Mouse (Mus musculus): ENCODE measurements around the gene Htra2. TPM values are rescaled to one million over a fixed set of nuclear protein-coding genes. Genes with fewer than 3 reads are reported as not detected.

Htra2 gene
- polyA plus RNA-seq, 1 experiment = 36.8 TPM

- TF ChIP-seq CTCF (IDR thresholded peaks at IDR 0.05; ENCODE audit: low read depth, low read length) = no peak
- TF ChIP-seq EP300 (IDR thresholded peaks at IDR 0.05; ENCODE audit: insufficient read depth, low read depth, low read length) = no peak
- no peak for TF ChIP-seq POLR2A (IDR thresholded peaks at IDR 0.05; ENCODE audit: insufficient read depth, low read length)
- Histone ChIP-seq H3K9ac (ENCODE audit: low read depth, poor library complexity, severe bottlenecking) (peak overlapping the region; percentile 17; the same call in 1 of the 2 replicates), H3K4me1 (ENCODE audit: control insufficient read depth, insufficient read depth, low read length) (no peaks in the 10 kb centered on the region), H3K36me3 (ENCODE audit: control insufficient read depth, insufficient read depth, low read length, poor library complexity, severe bottlenecking) (no peaks in the 10 kb centered on the region), H3K9me3 (replicated peaks; ENCODE audit: control insufficient read depth, insufficient read depth, low read length, poor library complexity, severe bottlenecking) (no peaks in the 10 kb centered on the region), H3K4me3 (ENCODE audit: low read depth, low read length) (no peak overlapping the region), H3K27me3 (ENCODE audit: control insufficient read depth, insufficient read depth, low read length, poor library complexity, severe bottlenecking) (peaks cover 35% of the 10 kb centered on the region), H3K27ac (ENCODE audit: insufficient read depth, low read length) (no peak overlapping the region)
Observed at GRCm38 (mm10) chr6:83068221-83068620, 13.1 kb upstream of the Htra2 start.

GRCm38 (mm10) chr6:83066441-83066840 lies 11.4 kb upstream of the Htra2 start:
- H3K4me1 ChIP-seq (ENCODE audit: control insufficient read depth, insufficient read depth, low read length) = no peaks in the 10 kb centered on the region
- no peaks in the 10 kb centered on the region for H3K9me3 ChIP-seq (replicated peaks; ENCODE audit: control insufficient read depth, insufficient read depth, low read length, poor library complexity, severe bottlenecking)
- H3K27me3 ChIP-seq (ENCODE audit: control insufficient read depth, insufficient read depth, low read length, poor library complexity, severe bottlenecking) = peaks cover 35% of the 10 kb centered on the region
- no peak overlapping the region for H3K4me3 ChIP-seq (ENCODE audit: low read depth, low read length)
- H3K36me3 ChIP-seq (ENCODE audit: control insufficient read depth, insufficient read depth, low read length, poor library complexity, severe bottlenecking) = no peaks in the 10 kb centered on the region
- no peak overlapping the region for H3K9ac ChIP-seq (ENCODE audit: low read depth, poor library complexity, severe bottlenecking)
- TF ChIP-seq POLR2A (IDR thresholded peaks at IDR 0.05; ENCODE audit: insufficient read depth, low read length) = no peak
- no peak for TF ChIP-seq CTCF (IDR thresholded peaks at IDR 0.05; ENCODE audit: low read depth, low read length)
- no peak for TF ChIP-seq EP300 (IDR thresholded peaks at IDR 0.05; ENCODE audit: insufficient read depth, low read depth, low read length)
- H3K27ac ChIP-seq (ENCODE audit: insufficient read depth, low read length) = no peak overlapping the region

GRCm38 (mm10) chr6:83065995-83066394 lies 10.9 kb upstream of the Htra2 start:
- Histone ChIP-seq H3K27ac (ENCODE audit: insufficient read depth, low read length) (no peak overlapping the region), H3K9ac (ENCODE audit: low read depth, poor library complexity, severe bottlenecking) (no peak overlapping the region), H3K4me1 (ENCODE audit: control insufficient read depth, insufficient read depth, low read length) (no peaks in the 10 kb centered on the region), H3K9me3 (replicated peaks; ENCODE audit: control insufficient read depth, insufficient read depth, low read length, poor library complexity, severe bottlenecking) (no peaks in the 10 kb centered on the region), H3K27me3 (ENCODE audit: control insufficient read depth, insufficient read depth, low read length, poor library complexity, severe bottlenecking) (peaks cover 34% of the 10 kb centered on the region), H3K36me3 (ENCODE audit: control insufficient read depth, insufficient read depth, low read length, poor library complexity, severe bottlenecking) (no peaks in the 10 kb centered on the region), H3K4me3 (ENCODE audit: low read depth, low read length) (no peak overlapping the region)
- TF ChIP-seq CTCF (IDR thresholded peaks at IDR 0.05; ENCODE audit: low read depth, low read length) (no peak), POLR2A (IDR thresholded peaks at IDR 0.05; ENCODE audit: insufficient read depth, low read length) (no peak), EP300 (IDR thresholded peaks at IDR 0.05; ENCODE audit: insufficient read depth, low read depth, low read length) (no peak)

GRCm38 (mm10) chr6:83058725-83059124 lies 3.7 kb upstream of the Htra2 start:
- Histone ChIP-seq H3K27ac (ENCODE audit: insufficient read depth, low read length) (no peak overlapping the region), H3K36me3 (ENCODE audit: control insufficient read depth, insufficient read depth, low read length, poor library complexity, severe bottlenecking) (peaks cover 5% of the 10 kb centered on the region; the same call in 1 of the 2 replicates), H3K9ac (ENCODE audit: low read depth, poor library complexity, severe bottlenecking) (no peak overlapping the region), H3K4me3 (ENCODE audit: low read depth, low read length) (no peak overlapping the region), H3K27me3 (ENCODE audit: control insufficient read depth, insufficient read depth, low read length, poor library complexity, severe bottlenecking) (no peaks in the 10 kb centered on the region), H3K4me1 (ENCODE audit: control insufficient read depth, insufficient read depth, low read length) (peaks cover 4% of the 10 kb centered on the region), H3K9me3 (replicated peaks; ENCODE audit: control insufficient read depth, insufficient read depth, low read length, poor library complexity, severe bottlenecking) (no peaks in the 10 kb centered on the region)
- TF ChIP-seq CTCF (IDR thresholded peaks at IDR 0.05; ENCODE audit: low read depth, low read length) (no peak), EP300 (IDR thresholded peaks at IDR 0.05; ENCODE audit: insufficient read depth, low read depth, low read length) (no peak), POLR2A (IDR thresholded peaks at IDR 0.05; ENCODE audit: insufficient read depth, low read length) (no peak)

GRCm38 (mm10) chr6:83057790-83058189 lies 2.7 kb upstream of the Htra2 start, which contains the start of gene Dqx1:
Dqx1 (plus strand) TSS chr6:83057844.
- Histone ChIP-seq H3K9ac (ENCODE audit: low read depth, poor library complexity, severe bottlenecking) (0 out of 2 replicates have a peak within 1 kb of the TSS, but pooled peaks have one; percentile 14), H3K36me3 (ENCODE audit: control insufficient read depth, insufficient read depth, low read length, poor library complexity, severe bottlenecking) (peaks cover 5% of the 10 kb centered on the region; the same call in 1 of the 2 replicates), H3K4me3 (ENCODE audit: low read depth, low read length) (peak within 1 kb of the TSS; percentile 39), H3K9me3 (replicated peaks; ENCODE audit: control insufficient read depth, insufficient read depth, low read length, poor library complexity, severe bottlenecking) (no peaks in the 10 kb centered on the region), H3K27me3 (ENCODE audit: control insufficient read depth, insufficient read depth, low read length, poor library complexity, severe bottlenecking) (no peaks in the 10 kb centered on the region), H3K27ac (ENCODE audit: insufficient read depth, low read length) (no peak within 1 kb of the TSS), H3K4me1 (ENCODE audit: control insufficient read depth, insufficient read depth, low read length) (peaks cover 4% of the 10 kb centered on the region)
- TF ChIP-seq CTCF (IDR thresholded peaks at IDR 0.05; ENCODE audit: low read depth, low read length) (no peak), POLR2A (IDR thresholded peaks at IDR 0.05; ENCODE audit: insufficient read depth, low read length) (no peak), EP300 (IDR thresholded peaks at IDR 0.05; ENCODE audit: insufficient read depth, low read depth, low read length) (no peak)

GRCm38 (mm10) chr6:83054074-83054851 lies 810 bp downstream of the Htra2 start, which contains the start of gene Aup1:
Aup1 (plus strand) TSS chr6:83054521.
- H3K9me3 ChIP-seq (replicated peaks; ENCODE audit: control insufficient read depth, insufficient read depth, low read length, poor library complexity, severe bottlenecking) = no peaks in the 10 kb centered on the region
- no peaks in the 10 kb centered on the region for H3K27me3 ChIP-seq (ENCODE audit: control insufficient read depth, insufficient read depth, low read length, poor library complexity, severe bottlenecking)
- H3K9ac ChIP-seq (ENCODE audit: low read depth, poor library complexity, severe bottlenecking) = peak within 1 kb of the TSS; percentile 91
- H3K27ac ChIP-seq (ENCODE audit: insufficient read depth, low read length) = 0 out of 2 replicates have a peak within 1 kb of the TSS, but pooled peaks have one; percentile 5
- peak within 1 kb of the TSS; percentile 80 for H3K4me3 ChIP-seq (ENCODE audit: low read depth, low read length)
- peaks cover 4% of the 10 kb centered on the region for H3K4me1 ChIP-seq (ENCODE audit: control insufficient read depth, insufficient read depth, low read length)
- TF ChIP-seq POLR2A (IDR thresholded peaks at IDR 0.05; ENCODE audit: insufficient read depth, low read length) = peak; percentile 58
- peak; percentile 54; the same call in 1 of the 2 replicates for TF ChIP-seq EP300 (IDR thresholded peaks at IDR 0.05; ENCODE audit: insufficient read depth, low read depth, low read length)
- TF ChIP-seq CTCF (IDR thresholded peaks at IDR 0.05; ENCODE audit: low read depth, low read length) = no peak
- peaks cover 5% of the 10 kb centered on the region; the same call in 1 of the 2 replicates for H3K36me3 ChIP-seq (ENCODE audit: control insufficient read depth, insufficient read depth, low read length, poor library complexity, severe bottlenecking)
